Mouse (Mus musculus): Measurements from ENCODE around the gene 4930469K13Rik.

DNA sequence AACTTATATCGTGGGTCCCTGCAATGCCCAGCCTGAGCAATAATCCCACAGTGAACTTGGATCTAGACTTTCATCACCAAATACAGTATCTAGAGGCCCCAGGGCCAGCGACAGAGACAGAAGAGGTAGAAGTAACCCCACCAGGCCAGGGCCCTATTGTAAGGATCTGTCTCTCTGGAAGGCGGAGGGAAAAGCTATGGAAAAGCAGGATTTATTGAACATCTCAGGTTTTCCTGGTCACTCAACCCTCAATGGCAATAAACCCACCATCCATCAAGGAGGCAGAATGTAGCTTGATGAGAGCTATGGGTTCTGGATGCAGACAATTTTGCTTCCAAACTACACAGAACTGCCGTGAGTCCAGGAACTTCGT, 95.8 kb downstream of the 4930469K13Rik start:
- TF ChIP-seq CTCF (IDR thresholded peaks at IDR 0.05; ENCODE audit: insufficient read depth, low read depth, low read length) (no peak), POLR2A (IDR thresholded peaks at IDR 0.05; ENCODE audit: insufficient read depth, low read depth, low read length) (no peak)

Measured in olfactory bulb, adult 2 months (tissue).